Mouse (Mus musculus): ENCODE results near the gene Pik3ca. TPM values are rescaled to one million over a fixed set of nuclear protein-coding genes. Genes with fewer than 3 reads are reported as not detected.

Gene Pik3ca
- total RNA-seq, 1 experiment from 2014 or later: 67.9 TPM

GRCm38 (mm10) chr3:32492097-32493090 lies 94.9 kb downstream of the Pik3ca start, which contains the start of gene Kcnmb3:
TSS of gene Kcnmb3 (minus strand) at chr3:32492231.
- no peak for ATAC-seq (ENCODE audit: extremely low read depth, insufficient number of reproducible peaks, low FRiP score, poor library complexity, severe bottlenecking)

- peak; percentile 31; the same call in 1 of the 2 replicates for ATAC-seq (ENCODE audit: extremely low read depth, insufficient number of reproducible peaks, low FRiP score, poor library complexity, severe bottlenecking)
Measured at GRCm38 (mm10) chr3:32494387-32495087, 97.1 kb downstream of the Pik3ca start.

- no peak for ATAC-seq (ENCODE audit: extremely low read depth, insufficient number of reproducible peaks, low FRiP score, poor library complexity, severe bottlenecking)
Measured at GRCm38 (mm10) chr3:32495088-32495770, 97.8 kb downstream of the Pik3ca start.

GRCm38 (mm10) chr3:32495856-32496710 lies 98.6 kb downstream of the Pik3ca start:
- ATAC-seq (ENCODE audit: extremely low read depth, insufficient number of reproducible peaks, low FRiP score, poor library complexity, severe bottlenecking): no peak

- ATAC-seq (ENCODE audit: extremely low read depth, insufficient number of reproducible peaks, low FRiP score, poor library complexity, severe bottlenecking): no peak
Measured at GRCm38 (mm10) chr3:32496711-32497070, 99.2 kb downstream of the Pik3ca start.

- no peak for ATAC-seq (ENCODE audit: extremely low read depth, insufficient number of reproducible peaks, low FRiP score, poor library complexity, severe bottlenecking)
Measured at GRCm38 (mm10) chr3:32500346-32500745, 102.9 kb downstream of the Pik3ca start.

GRCm38 (mm10) chr3:32505841-32506240 lies 108.4 kb downstream of the Pik3ca start:
- ATAC-seq (ENCODE audit: extremely low read depth, insufficient number of reproducible peaks, low FRiP score, poor library complexity, severe bottlenecking): no peak

GRCm38 (mm10) chr3:32506366-32507225 lies 109.1 kb downstream of the Pik3ca start:
- ATAC-seq (ENCODE audit: extremely low read depth, insufficient number of reproducible peaks, low FRiP score, poor library complexity, severe bottlenecking): no peak

- peak; percentile 73 for ATAC-seq (ENCODE audit: extremely low read depth, insufficient number of reproducible peaks, low FRiP score, poor library complexity, severe bottlenecking)
Measured at GRCm38 (mm10) chr3:32508666-32509324, 111.3 kb downstream of the Pik3ca start.

- no peak for ATAC-seq (ENCODE audit: extremely low read depth, insufficient number of reproducible peaks, low FRiP score, poor library complexity, severe bottlenecking)
Measured at GRCm38 (mm10) chr3:32509496-32510374, 112.3 kb downstream of the Pik3ca start, which contains the start of gene Zfp639. TSS of gene Zfp639 (plus strand) at chr3:32510259.

GRCm38 (mm10) chr3:32510375-32511190 lies 113.1 kb downstream of the Pik3ca start:
- ATAC-seq (ENCODE audit: extremely low read depth, insufficient number of reproducible peaks, low FRiP score, poor library complexity, severe bottlenecking): peak; percentile 86

GRCm38 (mm10) chr3:32511191-32511550 lies 113.7 kb downstream of the Pik3ca start:
- ATAC-seq (ENCODE audit: extremely low read depth, insufficient number of reproducible peaks, low FRiP score, poor library complexity, severe bottlenecking): no peak

- ATAC-seq (ENCODE audit: extremely low read depth, insufficient number of reproducible peaks, low FRiP score, poor library complexity, severe bottlenecking): no peak
Measured at GRCm38 (mm10) chr3:32512686-32513284, 115.3 kb downstream of the Pik3ca start.

- no peak for ATAC-seq (ENCODE audit: extremely low read depth, insufficient number of reproducible peaks, low FRiP score, poor library complexity, severe bottlenecking)
Measured at GRCm38 (mm10) chr3:32513528-32513927, 116.1 kb downstream of the Pik3ca start.

All from neutrophil, adult 5-6 weeks (primary cell).